Mouse (Mus musculus): ENCODE measurements at regions not wholly inside any gene's neighbourhood (a gene's known extent, or its start where the extent isn't known, plus 50 kb on each side); places are given as distances from the start of the nearest gene placed in this dataset.

GRCm38 (mm10) chr6:31307047-31307633 is 91.4 kb upstream of the Mkln1 start:
- ATAC-seq, result no peak
- WGBS, result 56% methylated on average over 5 of the region's 5 CpGs
- no peaks in the 10 kb centered on the region for H3K9me3 ChIP-seq (ENCODE audit: control insufficient read depth)
- no peaks in the 10 kb centered on the region for H3K4me1 ChIP-seq (replicated peaks; ENCODE audit: control insufficient read depth, insufficient read depth, low read length)
- H3K36me3 ChIP-seq (ENCODE audit: control insufficient read depth, insufficient read depth), result no peaks in the 10 kb centered on the region
- no peak for TF ChIP-seq CTCF (IDR thresholded peaks at IDR 0.05; ENCODE audit: low read depth)
- H3K4me3 ChIP-seq (ENCODE audit: low read depth, low read length), result no peak overlapping the region
- no peak overlapping the region for H3K27ac ChIP-seq (ENCODE audit: low read depth, low read length)
- no peaks in the 10 kb centered on the region for H3K27me3 ChIP-seq (replicated peaks; ENCODE audit: control insufficient read depth, insufficient read depth, low read length)
- H3K4me2 ChIP-seq (replicated peaks; ENCODE audit: low read depth), result no peak overlapping the region
- no peak overlapping the region for H3K9ac ChIP-seq (ENCODE audit: low read depth, low read length)

DNA sequence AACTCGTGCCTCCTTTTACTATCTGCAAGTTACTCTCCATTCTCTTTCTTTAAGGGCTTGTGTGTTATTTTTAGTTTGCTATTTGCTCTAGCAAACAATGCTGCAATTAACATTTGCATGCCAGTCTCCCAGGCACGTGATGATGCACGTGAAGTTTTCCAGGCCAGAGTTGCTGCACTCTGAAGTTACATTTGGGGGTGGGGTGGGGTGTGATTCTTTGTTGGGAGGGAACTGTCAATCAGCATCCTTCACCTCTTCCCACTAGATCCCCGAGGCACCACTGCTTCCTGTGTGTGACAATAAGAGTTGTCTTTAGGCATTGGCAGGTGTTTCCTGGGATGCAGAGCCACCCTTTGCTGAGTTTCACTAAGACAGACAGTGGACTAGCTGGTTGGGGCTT is 90.6 kb upstream of the Mkln1 start:
- TF ChIP-seq CTCF (IDR thresholded peaks at IDR 0.05; ENCODE audit: low read depth), result no peak
- no peaks in the 10 kb centered on the region for H3K4me1 ChIP-seq (replicated peaks; ENCODE audit: control insufficient read depth, insufficient read depth, low read length)
- no peaks in the 10 kb centered on the region for H3K27me3 ChIP-seq (replicated peaks; ENCODE audit: control insufficient read depth, insufficient read depth, low read length)
- H3K4me3 ChIP-seq (ENCODE audit: low read depth, low read length), result no peak overlapping the region
- no peak overlapping the region for H3K9ac ChIP-seq (ENCODE audit: low read depth, low read length)
- H3K9me3 ChIP-seq (ENCODE audit: control insufficient read depth), result no peaks in the 10 kb centered on the region
- ATAC-seq, result no peak
- WGBS, result 15% methylated on average over 4 of the region's 4 CpGs
- no peak overlapping the region for H3K27ac ChIP-seq (ENCODE audit: low read depth, low read length)
- no peak overlapping the region for H3K4me2 ChIP-seq (replicated peaks; ENCODE audit: low read depth)
- H3K36me3 ChIP-seq (ENCODE audit: control insufficient read depth, insufficient read depth), result no peaks in the 10 kb centered on the region

GRCm38 (mm10) chr6:31310660-31311059 is 87.9 kb upstream of the Mkln1 start:
- Histone ChIP-seq H3K9me3 (ENCODE audit: control insufficient read depth) (no peaks in the 10 kb centered on the region), H3K27ac (ENCODE audit: low read depth, low read length) (no peak overlapping the region), H3K4me1 (replicated peaks; ENCODE audit: control insufficient read depth, insufficient read depth, low read length) (no peaks in the 10 kb centered on the region), H3K4me2 (replicated peaks; ENCODE audit: low read depth) (no peak overlapping the region), H3K9ac (ENCODE audit: low read depth, low read length) (no peak overlapping the region), H3K36me3 (ENCODE audit: control insufficient read depth, insufficient read depth) (no peaks in the 10 kb centered on the region), H3K4me3 (ENCODE audit: low read depth, low read length) (no peak overlapping the region), H3K27me3 (replicated peaks; ENCODE audit: control insufficient read depth, insufficient read depth, low read length) (no peaks in the 10 kb centered on the region)
- WGBS, result 83% methylated on average over 5 of the region's 5 CpGs
- no peak for ATAC-seq
- TF ChIP-seq CTCF (IDR thresholded peaks at IDR 0.05; ENCODE audit: low read depth), result no peak

GRCm38 (mm10) chr6:31313869-31314470 is 84.6 kb upstream of the Mkln1 start:
- no peak for ATAC-seq
- Histone ChIP-seq H3K9ac (ENCODE audit: low read depth, low read length) (no peak overlapping the region), H3K4me1 (replicated peaks; ENCODE audit: control insufficient read depth, insufficient read depth, low read length) (0 out of 2 replicates have a peak, but pooled peaks cover 2% of the 10 kb centered on the region), H3K27me3 (replicated peaks; ENCODE audit: control insufficient read depth, insufficient read depth, low read length) (no peaks in the 10 kb centered on the region), H3K27ac (ENCODE audit: low read depth, low read length) (no peak overlapping the region), H3K4me3 (ENCODE audit: low read depth, low read length) (no peak overlapping the region), H3K9me3 (ENCODE audit: control insufficient read depth) (no peaks in the 10 kb centered on the region), H3K4me2 (replicated peaks; ENCODE audit: low read depth) (no peak overlapping the region), H3K36me3 (ENCODE audit: control insufficient read depth, insufficient read depth) (no peaks in the 10 kb centered on the region)
- 55% methylated on average over 5 of the region's 5 CpGs for WGBS
- no peak for TF ChIP-seq CTCF (IDR thresholded peaks at IDR 0.05; ENCODE audit: low read depth)

DNA sequence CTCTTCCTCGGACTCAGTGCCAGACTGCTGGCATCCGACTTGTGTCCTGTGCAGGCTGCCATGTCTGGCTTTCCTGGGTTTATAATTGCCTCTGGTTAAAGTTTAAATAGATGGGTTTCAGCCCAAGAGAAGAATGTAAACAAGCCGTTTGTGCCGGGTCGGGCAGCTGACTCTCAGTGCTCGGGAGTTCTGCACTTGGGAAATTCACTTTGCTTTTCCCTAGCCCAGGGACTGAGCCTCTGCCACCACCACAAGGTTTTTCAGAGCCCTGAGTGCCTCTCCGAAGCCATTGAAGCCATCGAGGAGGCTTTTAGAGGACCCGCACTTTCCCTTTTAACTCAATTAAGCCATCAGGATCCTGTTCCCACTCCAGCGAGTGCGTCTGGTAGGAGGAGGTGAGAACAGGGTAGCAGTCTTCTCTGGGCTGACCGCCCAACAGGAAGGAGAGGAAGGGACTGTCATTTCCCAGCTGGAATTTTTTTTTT is 80.8 kb upstream of the Mkln1 start:
- no peaks in the 10 kb centered on the region for H3K36me3 ChIP-seq (ENCODE audit: control insufficient read depth, insufficient read depth)
- no peaks in the 10 kb centered on the region for H3K9me3 ChIP-seq (ENCODE audit: control insufficient read depth)
- TF ChIP-seq CTCF (IDR thresholded peaks at IDR 0.05; ENCODE audit: low read depth), result no peak
- WGBS, result 2% methylated on average over 12 of the region's 12 CpGs
- ATAC-seq, result no peak
- peak overlapping the region; percentile 76 for H3K4me2 ChIP-seq (replicated peaks; ENCODE audit: low read depth)
- peak overlapping the region; percentile 57; the same call in 1 of the 2 replicates for H3K27ac ChIP-seq (ENCODE audit: low read depth, low read length)
- no peaks in the 10 kb centered on the region for H3K27me3 ChIP-seq (replicated peaks; ENCODE audit: control insufficient read depth, insufficient read depth, low read length)
- 0 out of 2 replicates have a peak, but pooled peaks cover 2% of the 10 kb centered on the region for H3K4me1 ChIP-seq (replicated peaks; ENCODE audit: control insufficient read depth, insufficient read depth, low read length)
- peak overlapping the region; percentile 43 for H3K4me3 ChIP-seq (ENCODE audit: low read depth, low read length)
- H3K9ac ChIP-seq (ENCODE audit: low read depth, low read length), result no peak overlapping the region

DNA sequence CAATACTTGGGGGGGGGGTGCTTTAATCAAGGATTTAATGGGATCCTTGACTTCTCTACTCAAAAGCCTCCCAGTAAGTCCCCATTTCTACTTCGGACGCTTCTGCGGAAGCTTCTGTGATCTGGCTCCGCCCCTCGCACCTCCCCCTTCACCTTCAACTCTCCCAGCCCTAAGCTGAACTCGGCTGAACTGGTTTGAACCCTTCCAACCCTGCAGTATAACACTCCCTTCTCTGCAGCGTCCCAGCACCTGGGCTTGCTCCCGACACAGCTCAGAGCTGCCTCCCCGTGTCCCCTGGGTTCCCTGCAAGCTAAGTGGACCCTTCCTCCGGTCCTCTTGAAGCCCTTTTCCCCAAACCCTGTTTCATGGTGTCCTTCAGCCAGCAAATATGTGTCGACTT is 80.0 kb upstream of the Mkln1 start:
- Histone ChIP-seq H3K27me3 (replicated peaks; ENCODE audit: control insufficient read depth, insufficient read depth, low read length) (no peaks in the 10 kb centered on the region), H3K9ac (ENCODE audit: low read depth, low read length) (no peak overlapping the region), H3K4me2 (replicated peaks; ENCODE audit: low read depth) (peak overlapping the region; percentile 76), H3K4me1 (replicated peaks; ENCODE audit: control insufficient read depth, insufficient read depth, low read length) (0 out of 2 replicates have a peak, but pooled peaks cover 2% of the 10 kb centered on the region), H3K27ac (ENCODE audit: low read depth, low read length) (no peak overlapping the region), H3K9me3 (ENCODE audit: control insufficient read depth) (no peaks in the 10 kb centered on the region), H3K4me3 (ENCODE audit: low read depth, low read length) (peak overlapping the region; percentile 43), H3K36me3 (ENCODE audit: control insufficient read depth, insufficient read depth) (no peaks in the 10 kb centered on the region)
- WGBS, result under 1% methylated on average over 11 of the region's 11 CpGs
- ATAC-seq, result peak; percentile 89
- TF ChIP-seq CTCF (IDR thresholded peaks at IDR 0.05; ENCODE audit: low read depth), result peak; percentile 61
